Mouse (Mus musculus) kidney, adult 2 months (tissue): ENCODE results near the gene Gstt4. TPM values are rescaled to one million over a fixed set of nuclear protein-coding genes. Genes with fewer than 3 reads are reported as not detected.

Source experiments
- DNase-seq: peaks from one replicate; pipeline ENCODE4 v3.0.0; 2021
- H3K27ac ChIP-seq: fragments of 200-500 bp; 2 replicates; pipeline ENCODE4 v1.5.1; 2012; ENCODE audit warnings: low read depth, low read length, control low read depth, inconsistent platforms; ENCODE audit not compliant: insufficient read depth
- H3K27me3 ChIP-seq: fragments of 200-500 bp; replicated peaks from 2 replicates; pipeline ENCODE4 v1.6.1; 2012; ENCODE audit warnings: mild to moderate bottlenecking, moderate library complexity, low read length, inconsistent platforms; ENCODE audit not compliant: control insufficient read depth, insufficient read depth
- H3K36me3 ChIP-seq: fragments of 200-500 bp; 2 replicates; pipeline ENCODE4 v1.6.1; 2012; ENCODE audit warnings: mild to moderate bottlenecking, moderate library complexity, low read length, inconsistent platforms; ENCODE audit not compliant: control insufficient read depth, insufficient read depth
- H3K4me1 ChIP-seq: fragments of 200-500 bp; 2 replicates; pipeline ENCODE4 v1.6.1; 2011; ENCODE audit warnings: low read length; ENCODE audit not compliant: control insufficient read depth, insufficient read depth
- H3K4me3 ChIP-seq: fragments of 200-500 bp; 2 replicates; pipeline ENCODE4 v1.5.1; 2011; ENCODE audit warnings: mild to moderate bottlenecking, low read depth, low read length, control low read depth; ENCODE audit not compliant: insufficient read depth
- CTCF ChIP-seq: fragments of 200-500 bp; conservative IDR thresholded peaks from 2 replicates; pipeline ENCODE4 v1.5.1; 2011; ENCODE audit warnings: low read depth, mild to moderate bottlenecking, control low read depth, low read length, moderate library complexity, mixed read lengths; ENCODE audit not compliant: insufficient read depth, insufficient read length
- POLR2A ChIP-seq: fragments of 200-500 bp; IDR thresholded peaks from one replicate; pipeline ENCODE4 v1.6.1; 2011; ENCODE audit warnings: low read depth, low read length, control low read depth
- WGBS: fragments of 180-500 bp; shearing (Covaris S2); methylation state at CpG from one replicate; pipeline ENCODE4 v1.1.7; 2018; 5-methylcytosine and 5-hydroxymethylcytosine counted together
- polyA plus RNA-seq: library from polyadenylated mRNA; depleted of rRNA; stranded (reverse); fragments of >200 nt; gene quantifications from 2 replicates; pipeline ENCODE4 v1.2.3, GENCODE M21; 2012

Gstt4 gene
- polyA plus RNA-seq, 1 experiment: 0.11 TPM

DNA sequence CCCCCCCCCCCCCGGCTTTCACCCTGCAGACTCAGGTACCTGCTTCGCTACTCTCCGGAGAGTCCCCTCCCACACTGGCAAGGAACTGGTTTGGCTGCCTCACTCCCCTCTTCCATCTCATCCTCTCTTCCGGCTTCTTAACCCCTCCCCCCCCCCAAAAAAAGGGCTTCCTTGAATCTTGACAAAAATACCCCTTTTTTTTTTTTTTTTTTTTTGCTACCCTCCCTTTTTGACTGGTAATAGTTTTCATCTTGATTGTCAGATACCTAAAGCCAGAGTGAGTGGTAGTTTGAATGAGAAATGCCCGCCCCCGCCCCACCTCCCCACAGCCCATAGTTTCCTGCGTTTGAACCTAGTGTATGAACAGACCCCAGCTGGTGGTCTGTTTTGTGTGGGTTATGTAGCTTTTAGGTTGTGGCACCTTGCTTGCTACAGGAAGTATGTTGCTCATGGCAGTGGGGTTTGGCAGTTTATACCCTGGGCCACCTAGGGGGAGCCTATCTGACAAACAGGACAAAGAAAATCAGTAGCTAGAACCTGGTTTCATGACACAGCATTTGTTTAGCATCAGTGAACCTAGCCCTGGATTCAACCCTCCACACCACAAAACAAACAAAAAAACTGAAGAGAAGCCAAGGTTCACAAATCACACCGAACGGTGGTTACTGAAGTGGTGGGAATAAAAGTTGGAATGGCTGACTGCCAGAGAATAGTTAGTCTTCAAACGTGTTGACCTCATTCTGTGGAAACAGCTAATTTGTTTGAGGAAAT lies 13.6 kb upstream of the Gstt4 start:
- WGBS: 8% methylated on average over 10 of the region's 10 CpGs
- Histone ChIP-seq H3K27me3 (no peaks in the 10 kb centered on the region), H3K27ac (peak overlapping the region; percentile 81), H3K4me3 (no peak overlapping the region), H3K4me1 (peaks cover 8% of the 10 kb centered on the region; the same call in 1 of the 2 replicates), H3K36me3 (no peaks in the 10 kb centered on the region; the same call in 1 of the 2 replicates)
- TF ChIP-seq POLR2A (no peak), CTCF (0 out of 2 replicates have a peak, but pooled peaks have one; percentile 11)
- DNase-seq: peak; percentile 96

- Histone ChIP-seq H3K27me3 (no peaks in the 10 kb centered on the region), H3K4me3 (peak overlapping the region; percentile 23), H3K4me1 (peaks cover 8% of the 10 kb centered on the region; the same call in 1 of the 2 replicates), H3K36me3 (no peaks in the 10 kb centered on the region; the same call in 1 of the 2 replicates), H3K27ac (peak overlapping the region; percentile 96)
- TF ChIP-seq CTCF (no peak), POLR2A (no peak)
- DNase-seq: peak; percentile 94
- WGBS: 1% methylated on average over 10 of the region's 10 CpGs
Observed at GRCm38 (mm10) chr10:75835307-75835706, 13.0 kb upstream of the Gstt4 start.

GRCm38 (mm10) chr10:75834721-75835120 lies 12.4 kb upstream of the Gstt4 start:
- DNase-seq: no peak
- TF ChIP-seq CTCF: no peak
- no peak for TF ChIP-seq POLR2A

DNA sequence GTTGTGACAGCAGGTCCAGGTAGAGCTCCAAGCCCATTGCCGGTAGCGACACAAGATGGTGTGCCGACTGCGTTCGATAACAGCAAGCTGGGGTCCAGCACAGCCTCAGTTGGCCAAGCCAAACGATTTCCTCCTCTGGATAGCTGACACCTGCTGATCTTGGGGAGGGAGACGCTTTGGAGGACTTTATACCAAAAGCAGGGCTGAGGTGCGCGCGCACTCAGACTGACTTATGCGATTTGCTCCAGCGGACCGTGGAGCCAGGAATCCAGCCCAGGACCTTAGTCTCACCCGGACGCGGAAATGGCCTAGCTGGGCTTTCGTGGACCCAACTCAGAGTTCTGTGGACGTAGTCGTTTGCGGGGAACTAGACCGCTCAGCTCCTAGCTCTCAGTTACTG lies 11.9 kb upstream of the Gstt4 start:
- peaks cover 8% of the 10 kb centered on the region; the same call in 1 of the 2 replicates for H3K4me1 ChIP-seq
- peak; percentile 96 for DNase-seq
- H3K27me3 ChIP-seq: no peaks in the 10 kb centered on the region
- WGBS: under 1% methylated on average over 21 of the region's 21 CpGs
- TF ChIP-seq CTCF (no peak), POLR2A (peak; percentile 89)
- peak overlapping the region; percentile 96 for H3K27ac ChIP-seq
- H3K4me3 ChIP-seq: peak overlapping the region; percentile 62
- no peaks in the 10 kb centered on the region; the same call in 1 of the 2 replicates for H3K36me3 ChIP-seq

More at GRCm38 (mm10) chr10:75834721-75835120, 12.4 kb upstream of the Gstt4 start:
- Histone ChIP-seq H3K4me1 (peaks cover 8% of the 10 kb centered on the region; the same call in 1 of the 2 replicates), H3K27ac (peak overlapping the region; percentile 96), H3K36me3 (no peaks in the 10 kb centered on the region; the same call in 1 of the 2 replicates), H3K4me3 (peak overlapping the region; percentile 62), H3K27me3 (no peaks in the 10 kb centered on the region)
- 10% methylated on average over 9 of the region's 9 CpGs for WGBS

DNA sequence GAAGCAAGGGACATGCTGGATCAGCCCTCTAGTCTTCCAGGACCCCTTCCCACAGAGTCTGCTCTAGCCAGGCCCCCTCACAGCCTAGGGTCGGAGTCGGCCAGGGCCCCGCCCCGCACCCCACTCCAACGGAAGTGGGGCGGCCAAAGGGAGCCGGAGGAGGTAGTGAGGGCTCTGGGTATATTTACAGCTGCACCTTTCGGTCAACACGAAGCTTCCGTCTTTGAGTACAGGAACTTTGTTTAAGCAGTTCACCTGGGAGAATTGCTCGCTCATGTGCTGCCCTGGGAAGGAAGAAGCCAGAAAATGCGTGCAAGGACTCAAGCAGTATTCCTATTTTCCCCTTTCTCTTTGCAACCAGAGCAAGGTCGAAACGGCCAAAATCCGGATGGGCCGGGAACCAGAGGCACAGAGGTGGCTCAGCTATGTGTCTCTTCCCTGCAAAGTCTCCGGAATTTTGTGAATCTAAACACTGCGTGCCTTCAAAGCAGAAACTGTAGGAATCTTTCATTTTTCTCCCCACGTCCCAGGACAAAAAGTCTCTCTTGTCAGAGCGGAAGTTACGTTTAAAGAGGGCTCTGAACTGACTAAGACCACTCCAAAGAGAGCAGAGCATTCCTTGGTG lies 11.2 kb upstream of the Gstt4 start:
- H3K27ac ChIP-seq: peak overlapping the region; percentile 96

DNA sequence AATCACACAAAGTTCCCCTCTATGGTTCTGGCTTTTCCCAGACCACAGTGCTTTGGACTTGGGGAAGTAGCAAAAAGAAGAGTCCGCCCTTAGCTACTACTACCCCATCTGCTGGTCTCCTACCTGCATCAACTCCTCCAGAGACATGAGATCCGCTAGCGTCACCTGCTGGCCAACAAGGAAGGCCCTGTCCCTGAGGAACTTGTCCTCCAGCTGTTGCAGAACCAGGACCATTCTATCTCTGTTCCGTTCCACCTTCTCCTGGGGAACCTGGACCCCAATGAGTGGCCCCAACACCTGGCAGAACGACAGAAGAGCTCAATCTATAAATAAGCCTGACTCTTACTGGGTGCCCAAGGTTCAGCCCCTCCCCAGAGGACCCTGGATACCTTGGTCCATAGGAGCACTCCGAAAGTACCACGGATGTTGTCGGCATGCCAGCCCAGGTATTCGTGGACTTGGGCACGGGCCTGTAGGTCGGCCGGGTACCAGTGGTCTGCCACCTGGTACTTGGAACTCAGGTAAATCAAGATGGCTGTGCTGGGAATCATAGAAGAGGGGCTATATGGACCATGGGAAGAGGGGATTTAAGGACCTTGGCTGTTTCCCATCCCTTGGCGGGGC lies 10.0 kb upstream of the Gstt4 start:
- peak overlapping the region; percentile 62 for H3K4me3 ChIP-seq
- peaks cover 11% of the 10 kb centered on the region for H3K4me1 ChIP-seq
- DNase-seq: peak; percentile 86
- no peaks in the 10 kb centered on the region for H3K27me3 ChIP-seq
- H3K27ac ChIP-seq: peak overlapping the region; percentile 96; the same call in 1 of the 2 replicates
- TF ChIP-seq POLR2A (no peak), CTCF (peak; percentile 99)
- WGBS: 56% methylated on average over 13 of the region's 13 CpGs
- H3K36me3 ChIP-seq: no peaks in the 10 kb centered on the region; the same call in 1 of the 2 replicates

More for the DNA sequence above, 11.2 kb upstream of the Gstt4 start:
- 5% methylated on average over 21 of the region's 21 CpGs for WGBS
- no peak for TF ChIP-seq POLR2A
- TF ChIP-seq CTCF: no peak
- Histone ChIP-seq H3K27me3 (no peaks in the 10 kb centered on the region), H3K4me1 (peaks cover 8% of the 10 kb centered on the region; the same call in 1 of the 2 replicates), H3K4me3 (peak overlapping the region; percentile 62), H3K36me3 (no peaks in the 10 kb centered on the region; the same call in 1 of the 2 replicates)
- peak; percentile 55 for DNase-seq
